Mouse (Mus musculus) kidney, postnatal 14 days (tissue): ENCODE measurements around the gene Nav2.

Experiments
- DNase-seq: peaks from one replicate; pipeline ENCODE4 v3.0.0; 2022; ENCODE audit warnings: mixed read lengths

Nav2 gene

GRCm38 (mm10) chr7:49105501-49105900 is 197.0 kb downstream of the Nav2 start:
- no peak for DNase-seq

- no peak for DNase-seq
Measured at GRCm38 (mm10) chr7:49108076-49108475, 199.6 kb downstream of the Nav2 start.

GRCm38 (mm10) chr7:49119016-49119415 is 210.5 kb downstream of the Nav2 start:
- DNase-seq: no peak

- no peak for DNase-seq
Measured at GRCm38 (mm10) chr7:49119794-49120487, 211.4 kb downstream of the Nav2 start.

GRCm38 (mm10) chr7:49120488-49120864 is 212.0 kb downstream of the Nav2 start:
- no peak for DNase-seq

GRCm38 (mm10) chr7:49120935-49121691 is 212.6 kb downstream of the Nav2 start:
- DNase-seq: peak; percentile 87

- no peak for DNase-seq
Measured at GRCm38 (mm10) chr7:49122498-49122897, 214.0 kb downstream of the Nav2 start.

- peak; percentile 42 for DNase-seq
Measured at GRCm38 (mm10) chr7:49125545-49125944, 217.0 kb downstream of the Nav2 start.

GRCm38 (mm10) chr7:49128224-49128623 is 219.7 kb downstream of the Nav2 start:
- no peak for DNase-seq

GRCm38 (mm10) chr7:49132851-49133351 is 224.4 kb downstream of the Nav2 start:
- peak; percentile 81 for DNase-seq

- no peak for DNase-seq
Measured at GRCm38 (mm10) chr7:49134396-49134795, 225.9 kb downstream of the Nav2 start.

GRCm38 (mm10) chr7:49139762-49140161 is 231.2 kb downstream of the Nav2 start:
- DNase-seq: no peak

GRCm38 (mm10) chr7:49143966-49144365 is 235.4 kb downstream of the Nav2 start:
- no peak for DNase-seq

GRCm38 (mm10) chr7:49145749-49146670 is 237.5 kb downstream of the Nav2 start:
- DNase-seq: peak; percentile 32

GRCm38 (mm10) chr7:49152297-49152696 is 243.8 kb downstream of the Nav2 start:
- DNase-seq: no peak

GRCm38 (mm10) chr7:49152713-49153112 is 244.2 kb downstream of the Nav2 start:
- no peak for DNase-seq

GRCm38 (mm10) chr7:49158641-49159381 is 250.3 kb downstream of the Nav2 start:
- no peak for DNase-seq

GRCm38 (mm10) chr7:49159646-49160555 is 251.4 kb downstream of the Nav2 start:
- DNase-seq: no peak

GRCm38 (mm10) chr7:49162079-49162478 is 253.6 kb downstream of the Nav2 start:
- no peak for DNase-seq

- peak; percentile 27 for DNase-seq
Measured at GRCm38 (mm10) chr7:49163789-49164188, 255.3 kb downstream of the Nav2 start.

GRCm38 (mm10) chr7:49164868-49165267 is 256.4 kb downstream of the Nav2 start:
- DNase-seq: no peak
